Mouse (Mus musculus): ENCODE data around the gene Il33. TPM values are rescaled to one million over a fixed set of nuclear protein-coding genes. Genes with fewer than 3 reads are reported as not detected.

The Il33 gene
- 0.56 and 0.90 TPM in 2 replicates for polyA plus RNA-seq (2015; fragmentation: Nextera tagmentation; extraction: Ambion mirVana)

GRCm38 (mm10) chr19:29924638-29925258, at the start of gene Il33:
Gene Il33, plus strand, starts transcription at chr19:29925114.
- WGBS: 63% methylated on average over 10 of the region's 10 CpGs
- no peaks in the 10 kb centered on the region for H3K4me1 ChIP-seq
- no peak within 1 kb of the TSS for H3K27ac ChIP-seq
- no peaks in the 10 kb centered on the region for H3K9me3 ChIP-seq
- no peak within 1 kb of the TSS for H3K4me2 ChIP-seq
- no peaks in the 10 kb centered on the region for H3K27me3 ChIP-seq (replicated peaks)
- ATAC-seq (replicated peaks): no peak
- H3K36me3 ChIP-seq (replicated peaks): no peaks in the 10 kb centered on the region
- H3K9ac ChIP-seq: no peak within 1 kb of the TSS
- H3K4me3 ChIP-seq: no peak within 1 kb of the TSS

- no peak overlapping the region for H3K27ac ChIP-seq
- no peaks in the 10 kb centered on the region for H3K27me3 ChIP-seq (replicated peaks)
- no peak overlapping the region for H3K9ac ChIP-seq
- H3K4me3 ChIP-seq: no peak overlapping the region
- H3K9me3 ChIP-seq: no peaks in the 10 kb centered on the region
- no peaks in the 10 kb centered on the region for H3K4me1 ChIP-seq
- no peak for ATAC-seq (replicated peaks)
- H3K4me2 ChIP-seq: no peak overlapping the region
- 76% methylated on average over 10 of the region's 10 CpGs for WGBS
- no peaks in the 10 kb centered on the region for H3K36me3 ChIP-seq (replicated peaks)
These were observed 47.3 kb upstream of the Il33 start for GRCm38 (mm10) chr19:29877422-29878291.

GRCm38 (mm10) chr19:29878896-29879504, 45.9 kb upstream of the Il33 start:
- Histone ChIP-seq H3K4me1 (no peaks in the 10 kb centered on the region), H3K36me3 (replicated peaks) (no peaks in the 10 kb centered on the region), H3K9ac (no peak overlapping the region), H3K4me3 (no peak overlapping the region), H3K4me2 (no peak overlapping the region), H3K27ac (no peak overlapping the region), H3K9me3 (no peaks in the 10 kb centered on the region), H3K27me3 (replicated peaks) (no peaks in the 10 kb centered on the region)
- no peak for ATAC-seq (replicated peaks)
- WGBS: 86% methylated on average over 8 of the region's 8 CpGs

GRCm38 (mm10) chr19:29880918-29881317, 44.0 kb upstream of the Il33 start:
- Histone ChIP-seq H3K4me3 (no peak overlapping the region), H3K27ac (no peak overlapping the region), H3K36me3 (replicated peaks) (no peaks in the 10 kb centered on the region), H3K4me1 (no peaks in the 10 kb centered on the region), H3K9me3 (no peaks in the 10 kb centered on the region), H3K27me3 (replicated peaks) (no peaks in the 10 kb centered on the region), H3K9ac (no peak overlapping the region), H3K4me2 (no peak overlapping the region)
- 84% methylated on average over 4 of the region's 4 CpGs for WGBS
- ATAC-seq (replicated peaks): no peak

GRCm38 (mm10) chr19:29882696-29883095, 42.2 kb upstream of the Il33 start:
- Histone ChIP-seq H3K9ac (no peak overlapping the region), H3K27ac (no peak overlapping the region), H3K36me3 (replicated peaks) (no peaks in the 10 kb centered on the region), H3K4me1 (no peaks in the 10 kb centered on the region), H3K4me3 (no peak overlapping the region), H3K27me3 (replicated peaks) (no peaks in the 10 kb centered on the region), H3K9me3 (no peaks in the 10 kb centered on the region), H3K4me2 (no peak overlapping the region)
- WGBS: 92% methylated on average over 3 of the region's 3 CpGs
- ATAC-seq (replicated peaks): no peak

GRCm38 (mm10) chr19:29885548-29885947, 39.4 kb upstream of the Il33 start:
- Histone ChIP-seq H3K27ac (no peak overlapping the region), H3K36me3 (replicated peaks) (no peaks in the 10 kb centered on the region), H3K4me2 (no peak overlapping the region), H3K9me3 (no peaks in the 10 kb centered on the region), H3K9ac (no peak overlapping the region), H3K27me3 (replicated peaks) (no peaks in the 10 kb centered on the region), H3K4me1 (no peaks in the 10 kb centered on the region), H3K4me3 (no peak overlapping the region)
- 90% methylated on average over 6 of the region's 6 CpGs for WGBS
- no peak for ATAC-seq (replicated peaks)

GRCm38 (mm10) chr19:29887476-29887875, 37.4 kb upstream of the Il33 start:
- Histone ChIP-seq H3K9ac (no peak overlapping the region), H3K4me3 (no peak overlapping the region), H3K4me2 (no peak overlapping the region), H3K27ac (no peak overlapping the region), H3K4me1 (no peaks in the 10 kb centered on the region), H3K27me3 (replicated peaks) (no peaks in the 10 kb centered on the region), H3K36me3 (replicated peaks) (no peaks in the 10 kb centered on the region), H3K9me3 (no peaks in the 10 kb centered on the region)
- no peak for ATAC-seq (replicated peaks)
- 85% methylated on average over 2 of the region's 2 CpGs for WGBS

- no peak for ATAC-seq (replicated peaks)
These were observed 36.0 kb upstream of the Il33 start for GRCm38 (mm10) chr19:29888946-29889345.

GRCm38 (mm10) chr19:29891981-29892380, 32.9 kb upstream of the Il33 start:
- H3K9me3 ChIP-seq: no peaks in the 10 kb centered on the region
- H3K4me3 ChIP-seq: no peak overlapping the region
- H3K27ac ChIP-seq: no peak overlapping the region
- WGBS: 89% methylated on average over 4 of the region's 4 CpGs
- no peaks in the 10 kb centered on the region for H3K27me3 ChIP-seq (replicated peaks)
- H3K4me2 ChIP-seq: no peak overlapping the region
- H3K36me3 ChIP-seq (replicated peaks): no peaks in the 10 kb centered on the region
- ATAC-seq (replicated peaks): no peak
- no peaks in the 10 kb centered on the region for H3K4me1 ChIP-seq
- H3K9ac ChIP-seq: no peak overlapping the region

More at GRCm38 (mm10) chr19:29888946-29889345, 36.0 kb upstream of the Il33 start:
- Histone ChIP-seq H3K4me2 (no peak overlapping the region), H3K27ac (no peak overlapping the region), H3K9ac (no peak overlapping the region), H3K9me3 (no peaks in the 10 kb centered on the region), H3K27me3 (replicated peaks) (no peaks in the 10 kb centered on the region), H3K4me1 (no peaks in the 10 kb centered on the region), H3K36me3 (replicated peaks) (no peaks in the 10 kb centered on the region), H3K4me3 (no peak overlapping the region)
- 83% methylated on average over 6 of the region's 6 CpGs for WGBS

GRCm38 (mm10) chr19:29892786-29893185, 32.1 kb upstream of the Il33 start:
- H3K27ac ChIP-seq: no peak overlapping the region
- no peaks in the 10 kb centered on the region for H3K27me3 ChIP-seq (replicated peaks)
- no peak overlapping the region for H3K4me2 ChIP-seq
- 81% methylated on average over 6 of the region's 6 CpGs for WGBS
- H3K9ac ChIP-seq: no peak overlapping the region
- H3K4me1 ChIP-seq: no peaks in the 10 kb centered on the region
- H3K36me3 ChIP-seq (replicated peaks): no peaks in the 10 kb centered on the region
- H3K9me3 ChIP-seq: no peaks in the 10 kb centered on the region
- H3K4me3 ChIP-seq: no peak overlapping the region
- ATAC-seq (replicated peaks): no peak

GRCm38 (mm10) chr19:29893718-29894273, 31.1 kb upstream of the Il33 start:
- Histone ChIP-seq H3K4me3 (no peak overlapping the region), H3K9me3 (no peaks in the 10 kb centered on the region), H3K27ac (no peak overlapping the region), H3K4me2 (no peak overlapping the region), H3K9ac (no peak overlapping the region), H3K4me1 (no peaks in the 10 kb centered on the region), H3K36me3 (replicated peaks) (no peaks in the 10 kb centered on the region), H3K27me3 (replicated peaks) (no peaks in the 10 kb centered on the region)
- no peak for ATAC-seq (replicated peaks)
- 71% methylated on average over 4 of the region's 4 CpGs for WGBS

- Histone ChIP-seq H3K4me2 (no peak overlapping the region), H3K4me3 (no peak overlapping the region), H3K9ac (no peak overlapping the region), H3K9me3 (no peaks in the 10 kb centered on the region), H3K36me3 (replicated peaks) (no peaks in the 10 kb centered on the region), H3K4me1 (no peaks in the 10 kb centered on the region), H3K27ac (no peak overlapping the region), H3K27me3 (replicated peaks) (no peaks in the 10 kb centered on the region)
- no peak for ATAC-seq (replicated peaks)
- WGBS: 85% methylated on average over 12 of the region's 12 CpGs
These were observed 30.5 kb upstream of the Il33 start for GRCm38 (mm10) chr19:29894381-29894780.

All from midbrain, embryonic 15.5 days (tissue).